Mouse (Mus musculus) spleen, postnatal 10 days (tissue): ENCODE measurements at regions not wholly inside any gene's neighbourhood (a gene's known extent, or its start where the extent isn't known, plus 50 kb on each side); places are given as distances from the start of the nearest gene placed in this dataset.
"Not testable (repeated sequence)": the region's sequence is repeated elsewhere in the genome, so short reads cannot be mapped to it uniquely, and the experiment has no call there.

Experiments
- DNase-seq, 2 experiments: peaks; one replicate each; pipeline ENCODE4 v3.0.0; 2021 to 2022; ENCODE audit warnings: low spot score in 2 of 2

GRCm38 (mm10) chr13:5367058-5367797 lies 494.1 kb upstream of the Klf6 start:
- DNase-seq: no peak

GRCm38 (mm10) chr13:5370007-5370406 lies 491.3 kb upstream of the Klf6 start:
- no peak for DNase-seq

- DNase-seq: no peak
Measured at GRCm38 (mm10) chr13:5373191-5373590, 488.1 kb upstream of the Klf6 start.

DNA sequence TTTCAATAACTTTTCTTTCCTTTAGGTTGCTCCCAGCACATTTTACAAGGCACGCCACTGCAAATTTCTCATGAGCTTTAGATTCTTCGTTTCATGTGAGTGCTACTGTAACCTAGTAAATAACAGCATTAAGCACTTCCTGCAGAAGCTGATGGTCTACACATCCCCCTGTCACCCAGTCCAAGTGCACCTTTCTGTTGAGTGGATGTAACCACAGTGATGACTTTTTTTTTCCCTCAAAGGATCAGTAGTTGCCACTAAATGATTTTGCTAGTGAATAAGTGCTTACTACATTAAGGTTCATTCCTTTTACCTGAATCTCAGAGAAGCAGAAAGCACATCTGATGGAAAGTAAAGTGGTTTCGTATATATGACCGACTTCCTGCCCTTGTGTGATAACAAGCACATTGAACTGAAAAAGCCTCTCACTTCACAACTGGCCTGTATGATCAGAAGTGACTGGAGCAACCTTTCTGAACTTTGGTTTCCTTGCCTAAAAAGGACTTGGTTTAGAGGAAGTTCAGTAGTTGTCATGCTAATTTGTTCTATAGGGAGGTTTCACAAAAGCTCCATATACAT lies 453.0 kb upstream of the Klf6 start:
- no peak for DNase-seq

- DNase-seq: no peak
Measured at GRCm38 (mm10) chr13:5412052-5412451, 449.2 kb upstream of the Klf6 start.

GRCm38 (mm10) chr13:5413009-5413408 lies 448.3 kb upstream of the Klf6 start:
- DNase-seq: not testable (repeated sequence)

DNA sequence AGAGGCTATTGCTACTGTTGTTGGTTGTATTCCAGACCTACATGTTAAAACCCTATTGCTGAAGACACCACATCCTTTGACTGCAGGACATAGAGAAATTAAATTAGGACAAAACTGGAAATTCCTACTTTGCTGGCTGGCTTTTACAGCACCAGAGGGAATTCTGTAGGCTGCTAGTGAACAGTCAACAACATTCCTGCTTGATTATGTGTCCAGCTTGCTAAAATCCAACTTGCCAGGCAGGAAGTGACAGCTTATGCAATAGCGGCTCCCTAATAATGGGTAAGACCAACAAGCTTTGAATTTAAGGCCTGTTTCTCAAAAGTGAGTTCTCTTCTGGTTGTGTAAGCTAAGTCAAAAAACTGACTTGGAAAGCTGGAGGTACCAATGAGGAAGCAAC lies 437.2 kb upstream of the Klf6 start:
- DNase-seq: no peak

GRCm38 (mm10) chr13:5425491-5426232 lies 435.6 kb upstream of the Klf6 start:
- DNase-seq: no peak

GRCm38 (mm10) chr13:5433652-5434051 lies 427.6 kb upstream of the Klf6 start:
- no peak for DNase-seq

GRCm38 (mm10) chr13:5435131-5435530 lies 426.2 kb upstream of the Klf6 start:
- no peak for DNase-seq

- DNase-seq: no peak
Measured at GRCm38 (mm10) chr13:5436191-5436590, 425.1 kb upstream of the Klf6 start.

- DNase-seq: no peak
Measured at GRCm38 (mm10) chr13:5440454-5440853, 420.8 kb upstream of the Klf6 start.

- DNase-seq: no peak
Measured at GRCm38 (mm10) chr13:5444759-5445478, 416.4 kb upstream of the Klf6 start.

GRCm38 (mm10) chr13:5448601-5449000 lies 412.7 kb upstream of the Klf6 start:
- no peak for DNase-seq

DNA sequence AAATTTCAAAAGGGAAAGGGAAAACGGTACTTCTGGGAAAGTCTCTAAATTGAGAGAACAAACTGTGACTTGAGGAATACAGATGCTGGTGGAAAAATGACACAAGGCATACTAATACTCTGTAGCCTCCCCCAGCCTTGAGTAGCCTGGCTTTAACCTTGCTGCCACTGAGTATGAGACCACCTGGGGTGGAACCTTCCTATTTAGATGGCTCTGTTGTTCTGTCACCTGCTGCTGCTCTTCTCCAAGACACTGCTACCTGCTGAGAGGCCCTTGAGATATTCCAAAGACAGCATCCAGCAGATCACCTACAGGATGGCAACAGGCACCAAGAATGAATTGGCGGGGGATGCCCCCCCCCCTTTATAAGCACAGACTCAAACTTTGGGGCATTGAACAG lies 380.5 kb upstream of the Klf6 start:
- DNase-seq: no peak

GRCm38 (mm10) chr13:5492266-5492665 lies 369.0 kb upstream of the Klf6 start:
- no peak for DNase-seq

- no peak for DNase-seq
Measured at GRCm38 (mm10) chr13:5497535-5497934, 363.7 kb upstream of the Klf6 start.

GRCm38 (mm10) chr13:5511784-5512183 lies 349.5 kb upstream of the Klf6 start:
- no peak for DNase-seq

GRCm38 (mm10) chr13:5515552-5515951 lies 345.7 kb upstream of the Klf6 start:
- no peak for DNase-seq

DNA sequence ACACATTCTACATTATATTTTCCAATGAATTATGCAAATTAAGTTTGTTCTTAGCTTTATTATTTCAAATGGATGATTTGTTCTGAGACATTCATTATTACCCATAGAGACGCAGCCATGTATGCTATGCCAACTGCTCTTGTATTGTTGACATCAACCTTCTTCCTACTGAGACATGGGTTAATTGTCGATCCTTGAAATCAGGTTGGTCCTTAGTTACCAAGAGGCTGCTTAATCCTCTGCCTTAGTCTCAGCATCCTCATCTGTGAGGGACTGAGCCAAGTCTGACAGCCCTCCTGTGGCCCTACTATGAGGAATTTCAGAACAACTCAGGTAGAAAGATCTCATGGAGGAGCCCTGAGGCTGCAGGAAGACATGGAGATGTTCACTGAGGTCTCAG lies 345.2 kb upstream of the Klf6 start:
- DNase-seq: no peak

DNA sequence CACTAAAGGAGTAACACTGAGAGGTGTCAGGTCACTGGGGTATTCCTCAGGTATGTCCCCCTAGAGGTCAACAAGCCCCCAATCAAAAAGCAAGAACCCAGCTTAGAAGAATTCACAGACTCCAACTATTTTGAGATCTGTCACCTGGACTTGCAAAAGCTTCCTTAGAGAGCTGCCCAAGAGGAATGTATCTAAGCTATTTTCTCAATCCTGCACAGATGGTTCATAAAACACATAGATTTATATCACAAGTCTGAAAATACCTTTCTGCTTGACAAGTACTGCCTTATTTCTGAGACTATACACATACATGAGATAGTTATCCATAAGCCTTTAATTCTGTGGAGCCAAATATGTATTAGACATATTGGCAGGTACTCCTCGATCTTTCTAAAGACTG lies 342.1 kb upstream of the Klf6 start:
- DNase-seq: no peak

GRCm38 (mm10) chr13:5519600-5519999 lies 341.7 kb upstream of the Klf6 start:
- no peak for DNase-seq
